Mouse (Mus musculus) MEL (cell line): Measurements from ENCODE around the gene Miga1.

ENCODE experiments used
- CHD2 ChIP-seq: IDR thresholded peaks from 2 replicates; pipeline ENCODE4 v1.6.1; 2011; ENCODE audit warnings: low read length, improper control_type of control experiment
- CTCF ChIP-seq, 3 experiments: IDR thresholded peaks in 2 of 3; conservative IDR thresholded peaks in 1 of 3; 2 replicates each; pipeline ENCODE4 v1.5.1; 2011 to 2012; ENCODE audit warnings: low read length in 3 of 3, low read depth in 2 of 3, mild to moderate bottlenecking in 2 of 3, improper control_type of control experiment in 1 of 3, inconsistent platforms in 1 of 3, mixed read lengths in 1 of 3, moderate library complexity in 1 of 3; ENCODE audit not compliant: control insufficient read depth in 1 of 3, insufficient read depth in 1 of 3, poor library complexity in 1 of 3, severe bottlenecking in 1 of 3
- ELF1 ChIP-seq: IDR thresholded peaks from 2 replicates; pipeline ENCODE4 v1.6.1; 2014; ENCODE audit warnings: low read depth, mild to moderate bottlenecking, inconsistent platforms, low read length, improper control_type of control experiment, moderate library complexity
- EP300 ChIP-seq, 2 experiments: IDR thresholded peaks; 2 replicates each; pipeline ENCODE4 v1.6.1; 2011; ENCODE audit warnings: improper control_type of control experiment in 2 of 2, low read length in 2 of 2, low read depth in 1 of 2, mild to moderate bottlenecking in 1 of 2
- MYB ChIP-seq: IDR thresholded peaks from 2 replicates; pipeline ENCODE4 v1.6.1; 2011; ENCODE audit warnings: mild to moderate bottlenecking, low read depth, low read length, improper control_type of control experiment
- MYC ChIP-seq: IDR thresholded peaks from 2 replicates; pipeline ENCODE4 v1.6.1; 2011; ENCODE audit warnings: low read depth, mild to moderate bottlenecking, low read length, improper control_type of control experiment, moderate library complexity
- NELFE ChIP-seq: IDR thresholded peaks from 2 replicates; pipeline ENCODE4 v1.6.1; 2011; ENCODE audit warnings: low read depth, low read length, improper control_type of control experiment
- POLR2A ChIP-seq, 2 experiments: IDR thresholded peaks; 2 replicates each; pipeline ENCODE4 v1.6.1; 2011 to 2012; ENCODE audit warnings: low read length in 2 of 2, mild to moderate bottlenecking in 2 of 2, control low read depth in 1 of 2, improper control_type of control experiment in 1 of 2, low read depth in 1 of 2, moderate library complexity in 1 of 2; ENCODE audit not compliant: control insufficient read depth in 1 of 2, insufficient read depth in 1 of 2, poor library complexity in 1 of 2
- RAD21 ChIP-seq: IDR thresholded peaks from 2 replicates; pipeline ENCODE4 v1.6.1; 2011; ENCODE audit warnings: mild to moderate bottlenecking, low read depth, low read length, improper control_type of control experiment
- RCOR1 ChIP-seq: IDR thresholded peaks from 2 replicates; pipeline ENCODE4 v1.6.1; 2012; ENCODE audit warnings: low read depth, mild to moderate bottlenecking, inconsistent platforms, low read length, improper control_type of control experiment
- TCF12 ChIP-seq: IDR thresholded peaks from 2 replicates; pipeline ENCODE4 v1.6.1; 2014; ENCODE audit warnings: low read depth, mild to moderate bottlenecking, inconsistent platforms, low read length, improper control_type of control experiment, moderate library complexity

DNA sequence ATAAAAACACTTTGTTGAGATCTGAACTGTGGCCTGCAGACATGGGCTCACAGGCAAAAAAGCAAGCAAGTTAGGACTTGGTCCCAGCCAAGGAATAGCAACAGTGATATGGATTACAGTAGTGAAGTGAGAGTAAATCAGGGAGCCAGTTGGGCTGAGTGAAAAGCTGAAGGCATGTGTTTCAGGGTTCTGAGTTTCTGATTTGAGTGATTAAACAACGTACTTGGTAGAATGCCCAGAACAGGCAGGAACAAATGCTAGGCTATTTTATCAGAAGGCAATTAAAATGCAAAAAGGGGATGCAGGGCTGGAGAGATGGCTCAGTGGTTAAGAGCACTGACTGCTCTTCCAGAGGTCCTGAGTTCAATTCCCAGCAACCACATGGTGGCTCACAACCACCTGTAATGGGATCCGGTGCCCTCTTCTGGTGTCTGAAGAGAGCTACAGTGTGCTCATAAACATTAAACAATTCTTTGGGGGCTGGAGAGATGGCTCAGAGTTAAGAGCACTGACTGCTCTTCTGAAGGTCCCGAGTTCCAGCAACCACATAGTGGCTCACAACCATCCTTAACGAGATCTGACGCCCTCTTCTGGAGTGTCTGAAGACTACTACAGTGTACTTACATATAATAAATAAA is 94.8 kb downstream of the Miga1 start:
- peak; percentile 66; the same call in 1 of the 2 replicates for TF ChIP-seq MYC
- peak; percentile 50; the same call in 1 of the 2 replicates for TF ChIP-seq MYB
- TF ChIP-seq POLR2A (IDR thresholded peaks at IDR 0.05; ENCODE audit: control insufficient read depth in 1 of 2, insufficient read depth in 1 of 2, low read depth in 1 of 2, low read length in 2 of 2, poor library complexity in 1 of 2): no peak
- TF ChIP-seq CTCF (IDR thresholded peaks at IDR 0.05 in 2 of 3, conservative IDR thresholded peaks at IDR 0.05 in 1 of 3; ENCODE audit: control insufficient read depth in 1 of 3, insufficient read depth in 1 of 3, low read depth in 2 of 3, low read length in 3 of 3, poor library complexity in 1 of 3, severe bottlenecking in 1 of 3): peak in 2 of 3 experiments; percentile 5 to 43; a peak in 2 of 6 replicates
- peak; percentile 18 for TF ChIP-seq RAD21
- TF ChIP-seq NELFE: 0 out of 2 replicates have a peak, but pooled peaks have one; percentile 21
- peak; percentile 93 for TF ChIP-seq RCOR1
- TF ChIP-seq ELF1: no peak
- TF ChIP-seq CHD2: no peak
- TF ChIP-seq EP300 (IDR thresholded peaks at IDR 0.05; ENCODE audit: low read depth in 1 of 2, low read length in 2 of 2): peak; percentile 18 to 53; a peak in 1 of 4 replicates
- peak; percentile 31; the same call in 1 of the 2 replicates for TF ChIP-seq TCF12
